Mouse (Mus musculus) G1E-ER4 (cell line): ENCODE measurements around the gene Polr2c. TPM values are rescaled to one million over a fixed set of nuclear protein-coding genes. Genes with fewer than 3 reads are reported as not detected.

Source experiments
- GATA1 ChIP-seq: IDR thresholded peaks from one replicate; pipeline ENCODE4 v1.8.0; 2012; ENCODE audit warnings: low read length, inconsistent platforms
- polyA plus RNA-seq: library from polyadenylated mRNA; stranded (reverse); fragments of >175 nt; gene quantifications from 2 replicates; pipeline ENCODE4 v1.2.3, GENCODE M21; 2012

Polr2c gene
- 28.3 and 30.8 TPM in 2 replicates for polyA plus RNA-seq

DNA sequence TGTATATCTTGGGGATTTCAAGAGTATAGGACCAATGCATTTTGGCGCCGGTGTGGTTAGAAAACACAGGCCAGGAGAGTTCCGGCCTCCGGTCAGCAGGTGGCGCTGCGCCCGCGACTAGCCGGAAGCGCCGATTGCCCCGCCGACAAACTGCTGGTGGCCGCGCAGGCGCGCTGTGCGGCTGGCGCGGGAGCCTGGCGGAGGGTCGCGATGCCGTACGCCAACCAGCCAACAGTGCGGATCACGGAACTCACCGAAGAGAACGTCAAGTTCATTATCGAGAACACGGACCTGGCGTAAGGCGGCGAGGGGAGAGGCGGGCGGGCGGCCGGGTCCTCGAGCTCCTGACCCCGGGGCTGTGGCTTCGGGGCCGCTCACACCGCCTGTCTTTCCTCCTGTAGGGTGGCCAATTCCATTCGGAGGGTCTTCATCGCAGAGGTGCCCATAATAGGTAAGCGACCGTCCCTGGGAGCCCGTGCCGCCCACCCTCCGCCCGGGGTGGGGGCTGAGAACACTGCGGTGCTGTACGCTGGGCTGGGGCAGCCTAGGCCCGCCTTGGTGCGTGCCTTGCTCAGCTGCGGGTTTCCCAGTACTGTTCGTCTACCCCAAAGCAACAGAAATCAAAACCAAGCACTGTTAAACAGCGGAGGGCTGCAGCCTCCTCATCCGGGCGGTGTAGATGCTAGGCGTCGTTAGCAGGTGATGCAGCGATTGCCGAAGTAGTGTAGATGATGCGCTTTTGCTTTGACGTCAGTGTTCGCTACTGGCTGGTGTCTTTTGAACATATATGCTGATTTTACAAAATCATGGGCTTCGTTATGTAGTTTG lies at the start of gene Polr2c:
TSS of gene Polr2c (plus strand) at position 105 of the 828 bp plus-strand sequence.
- TF ChIP-seq GATA1: no peak

- no peak for TF ChIP-seq GATA1
These were observed 49.7 kb upstream of the Polr2c start for GRCm38 (mm10) chr8:94807506-94807905.

GRCm38 (mm10) chr8:94808372-94808771 lies 48.9 kb upstream of the Polr2c start:
- TF ChIP-seq GATA1: no peak

DNA sequence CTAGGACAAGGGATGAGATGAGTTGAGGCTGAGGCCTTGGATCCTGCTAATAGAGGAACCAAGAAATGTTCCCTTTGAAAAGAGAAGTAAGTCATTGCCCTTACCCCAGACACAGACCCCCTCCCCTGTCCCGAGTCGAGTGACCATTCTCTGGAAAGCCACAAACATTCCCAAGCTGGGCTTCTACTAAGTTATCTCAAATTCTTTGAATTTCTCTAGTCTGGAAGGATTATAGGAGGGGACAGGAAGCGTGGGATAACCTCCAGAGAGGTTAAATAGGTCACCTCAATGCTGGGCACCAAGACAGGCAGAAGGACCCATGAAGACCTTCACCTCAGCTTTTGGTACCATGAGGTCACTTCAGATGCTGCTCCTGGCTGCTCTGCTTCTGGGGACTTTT lies 47.1 kb upstream of the Polr2c start, which contains the start of gene Ccl17:
TSS of gene Ccl17 (plus strand) at position 301 of the 400 bp plus-strand sequence.
- no peak for TF ChIP-seq GATA1

DNA sequence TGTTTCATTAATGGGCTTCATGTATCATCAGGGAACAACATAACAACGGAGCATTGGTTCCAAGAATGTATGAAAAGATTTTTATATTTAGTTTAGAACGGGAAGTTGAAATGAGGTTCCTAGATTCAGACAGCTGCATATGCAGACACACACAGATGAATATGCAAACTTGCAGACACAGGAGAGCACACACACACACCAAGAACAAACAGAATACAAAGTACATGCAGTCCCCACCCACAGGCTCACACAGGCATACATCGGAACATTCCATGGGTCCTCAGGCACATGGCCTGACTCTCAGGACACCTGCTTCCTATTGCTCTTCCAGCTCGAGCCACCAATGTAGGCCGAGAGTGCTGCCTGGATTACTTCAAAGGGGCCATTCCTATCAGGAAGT lies 46.4 kb upstream of the Polr2c start:
- TF ChIP-seq GATA1: no peak

DNA sequence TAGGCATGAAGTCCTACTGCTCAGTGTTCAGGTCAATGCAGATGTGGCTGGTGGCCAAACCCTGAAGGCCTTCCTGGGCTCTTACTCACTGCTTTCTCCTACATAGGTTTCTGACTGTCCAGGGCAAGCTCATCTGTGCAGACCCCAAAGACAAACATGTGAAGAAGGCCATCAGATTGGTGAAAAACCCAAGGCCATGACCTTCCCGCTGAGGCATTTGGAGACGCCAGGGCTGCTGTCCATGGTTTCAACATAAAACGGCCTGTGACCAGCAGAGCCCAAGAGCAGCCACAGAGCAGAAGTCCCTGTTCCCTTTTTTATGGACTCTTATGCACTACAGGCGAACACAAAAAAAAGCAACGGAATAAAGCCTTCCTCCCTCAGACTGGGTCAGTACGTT lies 45.6 kb upstream of the Polr2c start:
- TF ChIP-seq GATA1: no peak

DNA sequence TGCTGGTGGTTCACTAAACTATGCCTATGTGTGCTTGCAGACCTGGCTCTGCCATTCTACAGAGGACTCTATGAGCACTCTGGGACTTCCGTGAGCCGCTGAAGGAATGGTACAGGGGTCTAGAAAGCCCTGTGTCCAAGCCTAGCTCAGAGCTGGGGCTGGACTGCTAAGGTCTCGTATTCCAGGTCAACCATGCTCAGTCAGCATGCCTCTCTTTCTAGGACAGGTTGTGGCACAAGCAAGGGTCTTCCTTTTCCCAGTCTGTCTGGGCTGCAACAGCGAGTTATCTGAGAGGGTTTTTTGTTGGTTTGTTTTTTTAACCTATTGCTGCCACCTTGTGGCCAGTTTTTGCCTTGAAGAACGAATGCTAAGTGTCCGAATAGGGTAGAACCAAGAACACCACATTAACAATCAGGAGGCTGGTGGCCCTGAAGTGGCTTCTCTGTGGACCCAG lies 44.6 kb upstream of the Polr2c start:
- TF ChIP-seq GATA1: no peak

- no peak for TF ChIP-seq GATA1
These were observed 42.7 kb upstream of the Polr2c start for GRCm38 (mm10) chr8:94814556-94814955.

- no peak for TF ChIP-seq GATA1
These were observed 39.3 kb upstream of the Polr2c start for GRCm38 (mm10) chr8:94817933-94818332.

DNA sequence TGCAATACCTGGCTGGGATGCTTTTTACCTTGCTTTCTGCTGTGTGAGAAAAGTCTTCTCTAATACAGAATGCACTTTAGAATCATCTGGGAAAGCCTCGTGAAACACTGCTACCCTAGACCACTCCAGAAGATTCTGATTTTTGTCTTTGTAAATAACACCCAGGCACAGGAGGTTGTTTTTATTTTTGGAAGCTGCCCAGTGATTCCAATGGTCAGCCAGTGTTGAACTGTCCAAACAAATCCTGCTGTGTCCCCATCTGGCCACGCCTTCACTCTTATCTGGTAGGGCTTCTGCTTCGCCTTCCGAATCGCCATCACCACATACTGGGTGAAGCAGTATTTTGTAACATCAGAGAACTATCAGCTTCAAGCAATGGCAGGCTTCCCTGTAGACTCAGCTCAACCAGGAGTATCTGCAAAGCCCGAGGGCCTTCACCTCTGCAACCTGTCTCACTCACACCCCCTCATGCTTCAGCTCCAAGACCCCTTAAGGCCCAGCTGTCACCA lies 37.5 kb upstream of the Polr2c start:
- no peak for TF ChIP-seq GATA1

DNA sequence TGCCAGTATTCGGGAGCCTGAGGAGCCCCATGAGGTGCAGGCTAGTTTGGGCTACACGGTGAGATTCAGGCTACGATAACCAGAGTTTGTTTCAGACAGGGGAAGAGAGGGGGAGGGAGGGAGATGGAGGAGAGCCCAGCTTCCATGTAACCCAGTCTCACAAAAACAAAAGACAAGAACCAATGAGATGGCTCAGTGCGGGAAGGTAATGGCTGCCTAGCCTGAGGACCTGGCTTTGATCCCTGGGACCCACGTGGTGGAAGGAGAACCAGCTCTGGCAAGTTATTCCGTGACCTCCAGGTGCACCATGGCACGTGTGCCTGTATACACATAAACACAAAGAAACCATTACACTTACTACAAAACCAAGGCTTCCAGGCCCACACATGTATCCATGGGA lies 36.7 kb upstream of the Polr2c start:
- no peak for TF ChIP-seq GATA1

GRCm38 (mm10) chr8:94821381-94821780 lies 35.9 kb upstream of the Polr2c start:
- no peak for TF ChIP-seq GATA1

DNA sequence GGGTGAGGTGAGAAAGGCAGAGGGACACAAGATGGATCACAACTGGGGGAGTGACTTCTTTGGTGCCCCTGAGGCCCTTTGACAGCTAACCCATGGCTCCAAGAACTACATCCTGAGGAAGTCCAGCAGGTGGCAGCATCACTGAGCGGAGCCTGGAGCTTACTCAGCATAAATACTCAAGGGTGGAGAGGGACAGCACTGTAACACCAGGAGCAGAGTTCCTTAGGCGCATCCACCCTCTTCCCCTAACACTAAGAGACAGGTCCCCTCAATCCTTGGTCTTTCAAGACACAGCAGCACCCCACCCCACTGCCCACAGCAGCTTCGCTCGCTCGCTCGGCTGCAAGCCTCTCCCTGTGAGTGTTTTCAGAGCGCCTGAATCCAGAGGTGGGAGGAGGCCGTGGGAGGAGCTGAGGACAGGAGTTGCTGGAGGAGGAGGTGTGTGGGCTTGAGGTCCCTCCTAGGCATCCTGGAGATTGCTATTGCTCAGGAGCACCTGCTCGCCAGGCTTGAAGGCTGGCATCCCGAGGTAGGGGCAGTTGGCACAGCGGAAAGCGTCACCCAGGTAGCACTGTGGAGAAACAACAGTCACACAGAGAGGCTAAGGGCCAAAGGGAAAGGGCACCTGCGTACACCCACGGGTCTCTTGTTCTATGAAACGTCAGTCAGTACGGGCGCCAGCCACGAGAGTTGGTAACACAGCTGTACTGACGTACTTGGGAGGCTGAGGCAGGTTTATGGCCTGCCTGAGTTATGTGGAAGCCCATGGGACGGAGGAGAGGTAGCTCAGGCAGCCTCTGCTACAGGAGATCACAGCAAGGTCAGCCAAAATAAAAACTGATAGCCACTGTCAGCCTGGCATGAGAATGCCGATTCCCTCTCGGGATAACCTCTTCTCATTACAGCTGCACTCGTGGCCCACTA lies 34.4 kb upstream of the Polr2c start:
- TF ChIP-seq GATA1: no peak

GRCm38 (mm10) chr8:94825170-94825569 lies 32.1 kb upstream of the Polr2c start:
- TF ChIP-seq GATA1: no peak

GRCm38 (mm10) chr8:94826210-94826609 lies 31.0 kb upstream of the Polr2c start:
- TF ChIP-seq GATA1: no peak

GRCm38 (mm10) chr8:94828284-94828683 lies 29.0 kb upstream of the Polr2c start:
- TF ChIP-seq GATA1: no peak
